Mouse (Mus musculus): Measurements from ENCODE around the gene Cox17. TPM values are rescaled to one million over a fixed set of nuclear protein-coding genes. Genes with fewer than 3 reads are reported as not detected.
"Not testable (repeated sequence)": the region's sequence is repeated elsewhere in the genome, so short reads cannot be mapped to it uniquely, and the experiment has no call there.

Cox17 gene
- polyA plus RNA-seq, 1 experiment from 2014 or later = 337 TPM

DNA sequence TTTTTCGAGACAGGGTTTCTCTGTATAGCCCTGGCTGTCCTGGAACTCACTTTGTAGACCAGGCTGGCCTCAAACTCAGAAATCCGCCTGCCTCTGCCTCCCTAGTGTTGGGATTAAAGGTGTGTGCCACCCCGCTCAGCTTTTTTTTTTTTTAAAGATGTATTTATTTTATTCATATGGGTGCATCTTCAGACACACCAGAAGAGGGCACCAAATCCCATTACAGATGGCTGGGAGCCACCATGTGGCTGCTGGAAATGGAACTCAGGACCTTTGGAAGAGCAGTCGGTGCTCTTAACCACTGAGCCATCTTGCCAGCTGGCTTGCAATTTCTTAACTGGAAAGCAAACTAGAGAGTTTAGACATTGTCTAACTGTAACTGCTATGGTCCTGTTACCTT, 8.7 kb upstream of the Cox17 start:
- H3K27ac ChIP-seq (replicated peaks in 1 of 2; ENCODE audit: control insufficient read depth in 1 of 2, insufficient read depth in 1 of 2, low read depth in 2 of 2, low read length in 2 of 2); ATAC-seq (ENCODE audit: insufficient number of reproducible peaks, insufficient read depth, low FRiP score, low read depth); H3K9me3 ChIP-seq (ENCODE audit: control insufficient read depth, low read length); H3K9ac ChIP-seq (ENCODE audit: low read length); H3K4me2 ChIP-seq (ENCODE audit: low read length); H3K27me3 ChIP-seq (ENCODE audit: control insufficient read depth, insufficient read depth, low read length); H3K4me3 ChIP-seq (ENCODE audit: control insufficient read depth in 1 of 2, insufficient read depth in 1 of 2, low read depth in 1 of 2, low read length in 2 of 2); H3K36me3 ChIP-seq (ENCODE audit: control insufficient read depth, insufficient read depth, low read length); H3K4me1 ChIP-seq (ENCODE audit: control insufficient read depth in 2 of 2, insufficient read depth in 2 of 2, low read length in 2 of 2): not testable (repeated sequence)
- 78% methylated on average over 4 of the region's 4 CpGs for WGBS

DNA sequence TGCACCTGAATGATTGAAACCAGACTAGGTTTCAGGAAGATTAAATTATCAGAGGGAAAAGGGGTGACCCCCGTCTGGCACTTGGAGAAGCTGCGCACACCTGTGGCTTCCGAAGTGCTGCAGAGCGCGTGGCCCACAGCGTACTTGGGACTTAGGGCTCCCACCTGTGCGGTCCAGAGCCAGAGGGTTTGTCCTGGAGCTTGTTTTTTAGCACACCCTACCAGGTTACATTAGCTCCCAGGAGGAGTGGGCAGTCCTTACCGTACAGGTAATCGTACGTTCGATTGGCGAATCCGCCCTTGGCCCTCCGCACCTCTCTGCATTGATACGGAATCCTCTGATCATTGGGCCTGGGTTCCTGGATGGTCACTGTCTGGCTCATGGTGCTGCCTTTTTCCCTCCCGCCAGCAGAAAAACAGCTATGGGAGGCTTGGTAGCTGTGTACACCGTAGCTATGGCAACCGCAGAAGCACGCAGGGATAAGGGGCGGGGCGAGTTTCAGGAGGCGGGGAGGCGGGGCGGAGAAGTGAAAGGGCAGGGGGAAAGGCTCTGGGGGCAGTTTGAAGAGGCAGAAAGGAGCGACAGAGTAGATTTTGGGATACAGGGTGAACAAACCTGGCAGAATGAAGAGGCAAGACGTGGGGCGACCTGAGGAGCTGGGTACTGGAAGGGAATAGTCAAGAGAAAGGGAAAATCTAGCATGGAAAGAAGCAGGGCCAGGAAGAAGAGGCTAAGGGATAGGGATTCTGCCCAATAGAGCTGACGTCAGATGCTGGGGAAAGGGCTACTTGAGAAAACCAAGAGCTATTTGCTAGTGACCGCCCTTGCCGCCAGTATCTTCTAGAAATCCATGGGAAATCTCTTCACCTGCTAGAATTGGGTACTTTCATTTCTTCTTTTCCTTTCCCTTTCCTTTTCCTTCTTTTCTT, 5.1 kb upstream of the Cox17 start, which contains the start of gene Maats1:
Gene Maats1 (minus strand): TSS at position 748 of the 929 bp plus-strand sequence.
- H3K4me3 ChIP-seq (ENCODE audit: control insufficient read depth in 1 of 2, insufficient read depth in 1 of 2, low read depth in 1 of 2, low read length in 2 of 2) = peak within 1 kb of the TSS; percentile 32 to 33
- no peak within 1 kb of the TSS for H3K27ac ChIP-seq (replicated peaks in 1 of 2; ENCODE audit: control insufficient read depth in 1 of 2, insufficient read depth in 1 of 2, low read depth in 2 of 2, low read length in 2 of 2)
- peak within 1 kb of the TSS; percentile 59 for H3K9ac ChIP-seq (ENCODE audit: low read length)
- H3K27me3 ChIP-seq (ENCODE audit: control insufficient read depth, insufficient read depth, low read length) = no peaks in the 10 kb centered on the region
- peak within 1 kb of the TSS; percentile 70 for H3K4me2 ChIP-seq (ENCODE audit: low read length)
- ATAC-seq (ENCODE audit: insufficient number of reproducible peaks, insufficient read depth, low FRiP score, low read depth) = peak; percentile 59
- H3K9me3 ChIP-seq (ENCODE audit: control insufficient read depth, low read length) = 0 out of 2 replicates have a peak, but pooled peaks cover 4% of the 10 kb centered on the region
- no peaks in the 10 kb centered on the region for H3K36me3 ChIP-seq (ENCODE audit: control insufficient read depth, insufficient read depth, low read length)
- 13% methylated on average over 30 of the region's 30 CpGs for WGBS
- peaks cover 3 to 16% of the 10 kb centered on the region in 2 experiments for H3K4me1 ChIP-seq (ENCODE audit: control insufficient read depth in 2 of 2, insufficient read depth in 2 of 2, low read length in 2 of 2)

DNA sequence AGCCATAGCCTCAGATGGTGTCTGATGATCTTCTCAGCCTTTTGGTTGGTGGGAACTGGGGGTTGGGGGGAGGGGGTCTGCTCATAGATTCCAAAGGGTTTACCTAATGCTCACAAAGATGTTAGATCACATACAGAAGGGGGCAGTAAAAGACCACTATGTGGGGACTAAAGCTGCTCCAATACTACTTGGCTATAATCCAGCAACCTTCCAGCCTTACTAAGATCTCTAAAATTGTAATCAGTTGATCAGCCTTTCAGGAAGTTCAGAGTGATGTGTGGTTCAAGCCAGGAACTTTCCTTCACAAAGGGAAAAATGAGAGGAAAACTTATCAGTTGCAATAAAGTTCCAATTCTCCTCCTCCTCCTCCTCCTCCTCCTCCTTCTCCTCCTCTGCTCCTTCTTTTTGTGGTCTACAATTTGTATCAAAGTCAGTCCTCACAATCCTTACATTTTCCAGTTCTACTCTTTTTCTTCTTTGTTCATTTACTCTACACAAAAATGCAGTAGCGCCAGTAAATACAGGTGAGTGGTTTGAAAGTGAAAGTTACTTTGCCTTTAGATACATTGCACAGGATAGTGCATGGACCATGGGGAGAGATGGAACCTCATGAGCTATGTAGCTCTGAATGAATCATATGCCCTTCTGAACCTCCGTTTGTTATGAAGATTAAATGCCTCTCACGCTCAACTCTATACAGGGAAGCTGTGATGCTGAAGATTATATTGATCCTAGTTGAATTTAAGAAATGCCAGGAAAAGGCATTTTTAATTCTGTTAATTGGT, 1.7 kb upstream of the Cox17 start:
- peaks cover 6 to 36% of the 10 kb centered on the region in 2 experiments for H3K4me1 ChIP-seq (ENCODE audit: control insufficient read depth in 2 of 2, insufficient read depth in 2 of 2, low read length in 2 of 2)
- peaks cover 13% of the 10 kb centered on the region for H3K36me3 ChIP-seq (ENCODE audit: control insufficient read depth, insufficient read depth, low read length)
- 72% methylated on average over 3 of the region's 3 CpGs for WGBS
- no peak overlapping the region for H3K27ac ChIP-seq (replicated peaks in 1 of 2; ENCODE audit: control insufficient read depth in 1 of 2, insufficient read depth in 1 of 2, low read depth in 2 of 2, low read length in 2 of 2)
- H3K9me3 ChIP-seq (ENCODE audit: control insufficient read depth, low read length) = no peaks in the 10 kb centered on the region
- 0 out of 2 replicates have a peak overlapping the region, but pooled peaks have one; percentile 6 for H3K4me2 ChIP-seq (ENCODE audit: low read length)
- no peak for ATAC-seq (ENCODE audit: insufficient number of reproducible peaks, insufficient read depth, low FRiP score, low read depth)
- no peak overlapping the region for H3K9ac ChIP-seq (ENCODE audit: low read length)
- no peaks in the 10 kb centered on the region for H3K27me3 ChIP-seq (ENCODE audit: control insufficient read depth, insufficient read depth, low read length)
- no peak overlapping the region for H3K4me3 ChIP-seq (ENCODE audit: control insufficient read depth in 1 of 2, insufficient read depth in 1 of 2, low read depth in 1 of 2, low read length in 2 of 2)

DNA sequence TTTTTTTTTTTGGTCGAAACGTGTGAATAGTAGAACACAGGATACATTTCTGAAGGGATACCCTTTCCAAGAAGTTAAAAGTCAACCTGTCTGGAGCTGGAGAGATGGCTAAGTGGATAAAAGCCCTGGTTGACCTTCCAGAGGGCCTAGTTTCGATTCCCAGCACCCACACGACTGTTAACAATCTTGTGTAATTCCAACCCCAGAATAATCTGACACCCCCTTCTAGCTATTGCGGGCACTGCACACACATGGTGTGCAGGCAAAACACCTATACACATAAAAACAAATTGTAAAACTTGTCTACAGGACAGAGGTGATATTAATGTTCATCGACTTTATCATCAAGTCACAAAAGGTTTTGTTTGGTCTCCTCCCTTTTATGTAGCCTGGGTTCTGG, 797 bp downstream of the Cox17 start:
- H3K4me1 ChIP-seq (ENCODE audit: control insufficient read depth in 2 of 2, insufficient read depth in 2 of 2, low read length in 2 of 2) = peaks cover 14 to 53% of the 10 kb centered on the region in 2 experiments
- peak overlapping the region; percentile 4 to 71; a peak in 3 of 4 replicates for H3K4me3 ChIP-seq (ENCODE audit: control insufficient read depth in 1 of 2, insufficient read depth in 1 of 2, low read depth in 1 of 2, low read length in 2 of 2)
- peaks cover 34% of the 10 kb centered on the region for H3K36me3 ChIP-seq (ENCODE audit: control insufficient read depth, insufficient read depth, low read length)
- H3K27ac ChIP-seq (replicated peaks in 1 of 2; ENCODE audit: control insufficient read depth in 1 of 2, insufficient read depth in 1 of 2, low read depth in 2 of 2, low read length in 2 of 2) = peak overlapping the region in 1 of 2 experiments; percentile 96; a peak in 1 of 4 replicates
- no peaks in the 10 kb centered on the region for H3K9me3 ChIP-seq (ENCODE audit: control insufficient read depth, low read length)
- peak overlapping the region; percentile 90 for H3K9ac ChIP-seq (ENCODE audit: low read length)
- H3K4me2 ChIP-seq (ENCODE audit: low read length) = peak overlapping the region; percentile 83
- 52% methylated on average over 6 of the region's 6 CpGs for WGBS
- ATAC-seq (ENCODE audit: insufficient number of reproducible peaks, insufficient read depth, low FRiP score, low read depth) = no peak
- H3K27me3 ChIP-seq (ENCODE audit: control insufficient read depth, insufficient read depth, low read length) = no peaks in the 10 kb centered on the region

DNA sequence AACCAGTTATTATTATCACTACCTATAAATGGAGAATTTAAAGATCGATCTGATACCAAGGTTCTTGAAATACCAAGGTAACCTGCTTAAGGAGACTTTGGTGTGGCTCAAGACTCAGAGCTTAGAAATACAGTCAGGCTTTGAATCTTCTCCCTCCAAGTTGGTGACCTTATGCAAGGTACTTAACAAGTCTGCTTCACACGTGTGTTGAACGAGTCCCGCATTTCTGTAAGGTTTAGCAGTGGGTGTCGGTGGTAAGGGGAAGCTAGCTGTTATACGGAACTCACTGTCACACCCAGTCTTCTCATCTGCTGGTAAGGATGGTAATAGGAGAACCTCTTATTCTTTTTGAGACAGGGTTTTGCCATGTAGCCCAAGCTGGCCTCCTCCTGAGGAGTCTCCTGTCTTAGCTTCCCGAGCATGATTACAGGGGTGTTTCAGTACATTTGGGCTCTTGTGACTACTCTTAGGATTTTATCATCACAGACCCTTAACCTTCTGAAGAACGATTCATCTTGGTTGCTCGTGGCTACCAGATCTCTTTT, 1.5 kb downstream of the Cox17 start:
- Histone ChIP-seq H3K36me3 (ENCODE audit: control insufficient read depth, insufficient read depth, low read length) (peaks cover 36% of the 10 kb centered on the region), H3K27me3 (ENCODE audit: control insufficient read depth, insufficient read depth, low read length) (no peaks in the 10 kb centered on the region), H3K4me1 (ENCODE audit: control insufficient read depth in 2 of 2, insufficient read depth in 2 of 2, low read length in 2 of 2) (peaks cover 14 to 57% of the 10 kb centered on the region in 2 experiments), H3K9ac (ENCODE audit: low read length) (peak overlapping the region; percentile 90), H3K27ac (replicated peaks in 1 of 2; ENCODE audit: control insufficient read depth in 1 of 2, insufficient read depth in 1 of 2, low read depth in 2 of 2, low read length in 2 of 2) (no peak overlapping the region), H3K4me3 (ENCODE audit: control insufficient read depth in 1 of 2, insufficient read depth in 1 of 2, low read depth in 1 of 2, low read length in 2 of 2) (peak overlapping the region in 1 of 2 experiments; percentile 71; a peak in 1 of 4 replicates), H3K9me3 (ENCODE audit: control insufficient read depth, low read length) (no peaks in the 10 kb centered on the region), H3K4me2 (ENCODE audit: low read length) (peak overlapping the region; percentile 83)
- WGBS = 68% methylated on average over 9 of the region's 9 CpGs
- ATAC-seq (ENCODE audit: insufficient number of reproducible peaks, insufficient read depth, low FRiP score, low read depth) = no peak

DNA sequence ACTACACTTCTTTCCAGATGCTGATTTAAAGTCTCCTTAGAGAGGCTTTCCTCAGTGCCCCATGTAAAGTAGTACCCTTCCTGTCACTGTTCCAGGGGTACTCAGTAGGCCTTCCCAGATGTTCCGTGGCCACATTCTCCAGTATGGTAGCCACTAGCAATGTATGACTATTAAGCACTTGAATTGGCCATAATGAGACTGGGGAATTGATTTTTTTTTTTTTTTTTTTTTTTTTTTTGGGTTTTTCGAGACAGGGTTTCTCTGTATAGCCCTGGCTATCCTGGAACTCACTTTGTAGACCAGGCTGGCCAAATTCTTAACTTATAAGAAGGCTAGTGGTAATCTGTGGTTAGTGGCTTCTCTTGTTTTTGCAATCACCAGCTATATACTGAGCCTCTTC, 3.1 kb downstream of the Cox17 start:
- ATAC-seq (ENCODE audit: insufficient number of reproducible peaks, insufficient read depth, low FRiP score, low read depth) = no peak
- WGBS = 68% methylated on average over 2 of the region's 2 CpGs
- Histone ChIP-seq H3K9ac (ENCODE audit: low read length) (no peak overlapping the region; the same call in 1 of the 2 replicates), H3K36me3 (ENCODE audit: control insufficient read depth, insufficient read depth, low read length) (peaks cover 40% of the 10 kb centered on the region), H3K27ac (replicated peaks in 1 of 2; ENCODE audit: control insufficient read depth in 1 of 2, insufficient read depth in 1 of 2, low read depth in 2 of 2, low read length in 2 of 2) (peak overlapping the region; percentile 85), H3K4me3 (ENCODE audit: control insufficient read depth in 1 of 2, insufficient read depth in 1 of 2, low read depth in 1 of 2, low read length in 2 of 2) (no peak overlapping the region; a peak in 1 of 4 replicates), H3K4me1 (ENCODE audit: control insufficient read depth in 2 of 2, insufficient read depth in 2 of 2, low read length in 2 of 2) (peaks cover 17 to 65% of the 10 kb centered on the region in 2 experiments), H3K4me2 (ENCODE audit: low read length) (peak overlapping the region; percentile 36), H3K27me3 (ENCODE audit: control insufficient read depth, insufficient read depth, low read length) (no peaks in the 10 kb centered on the region), H3K9me3 (ENCODE audit: control insufficient read depth, low read length) (no peaks in the 10 kb centered on the region)

DNA sequence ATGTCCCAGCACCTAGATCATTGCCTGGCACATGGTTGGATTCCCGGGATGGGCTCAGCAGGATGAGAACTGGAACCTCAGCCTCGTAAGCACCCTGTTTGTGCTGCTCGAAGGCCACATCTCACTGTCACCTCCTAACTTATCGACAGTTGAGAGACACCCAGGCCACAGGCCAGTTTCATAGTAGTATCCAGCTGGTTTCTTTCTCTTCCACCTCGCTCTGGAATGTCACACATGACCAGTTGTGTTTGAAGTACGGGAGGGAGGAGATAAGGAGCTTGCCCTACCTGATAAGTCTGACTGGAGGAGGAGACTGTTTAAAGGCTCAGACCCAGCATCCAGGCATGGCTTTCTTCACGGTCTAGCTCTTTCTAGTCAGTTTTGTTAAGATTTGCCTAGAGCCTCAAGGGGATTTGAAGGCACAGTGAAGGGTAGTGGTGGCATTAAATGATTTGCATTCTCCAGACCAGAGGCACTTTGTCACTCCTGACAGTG, 3.6 kb downstream of the Cox17 start:
- H3K36me3 ChIP-seq (ENCODE audit: control insufficient read depth, insufficient read depth, low read length) = peaks cover 40% of the 10 kb centered on the region
- no peaks in the 10 kb centered on the region for H3K27me3 ChIP-seq (ENCODE audit: control insufficient read depth, insufficient read depth, low read length)
- peak overlapping the region; percentile 85 for H3K27ac ChIP-seq (replicated peaks in 1 of 2; ENCODE audit: control insufficient read depth in 1 of 2, insufficient read depth in 1 of 2, low read depth in 2 of 2, low read length in 2 of 2)
- peaks cover 17 to 60% of the 10 kb centered on the region in 2 experiments for H3K4me1 ChIP-seq (ENCODE audit: control insufficient read depth in 2 of 2, insufficient read depth in 2 of 2, low read length in 2 of 2)
- peak overlapping the region; percentile 34; the same call in 1 of the 2 replicates for H3K9ac ChIP-seq (ENCODE audit: low read length)
- H3K4me3 ChIP-seq (ENCODE audit: control insufficient read depth in 1 of 2, insufficient read depth in 1 of 2, low read depth in 1 of 2, low read length in 2 of 2) = no peak overlapping the region; a peak in 2 of 4 replicates
- H3K9me3 ChIP-seq (ENCODE audit: control insufficient read depth, low read length) = no peaks in the 10 kb centered on the region
- peak overlapping the region; percentile 36 for H3K4me2 ChIP-seq (ENCODE audit: low read length)
- ATAC-seq (ENCODE audit: insufficient number of reproducible peaks, insufficient read depth, low FRiP score, low read depth) = peak; percentile 84
- WGBS = 6% methylated on average over 7 of the region's 7 CpGs
